Mouse (Mus musculus) mouse trophoblast stem cell (cell line): ENCODE data around the gene Slc5a10.

Experiments used
- in situ Hi-C, 2 experiments: fragments of 300-500 bp; cut with MseI, MboI; formaldehyde crosslinking; loops; 2 replicates in 1 of 2; 3 replicates in 1 of 2; pipeline ENCODE4 v1.15.1; 2025

The Slc5a10 gene

DNA sequence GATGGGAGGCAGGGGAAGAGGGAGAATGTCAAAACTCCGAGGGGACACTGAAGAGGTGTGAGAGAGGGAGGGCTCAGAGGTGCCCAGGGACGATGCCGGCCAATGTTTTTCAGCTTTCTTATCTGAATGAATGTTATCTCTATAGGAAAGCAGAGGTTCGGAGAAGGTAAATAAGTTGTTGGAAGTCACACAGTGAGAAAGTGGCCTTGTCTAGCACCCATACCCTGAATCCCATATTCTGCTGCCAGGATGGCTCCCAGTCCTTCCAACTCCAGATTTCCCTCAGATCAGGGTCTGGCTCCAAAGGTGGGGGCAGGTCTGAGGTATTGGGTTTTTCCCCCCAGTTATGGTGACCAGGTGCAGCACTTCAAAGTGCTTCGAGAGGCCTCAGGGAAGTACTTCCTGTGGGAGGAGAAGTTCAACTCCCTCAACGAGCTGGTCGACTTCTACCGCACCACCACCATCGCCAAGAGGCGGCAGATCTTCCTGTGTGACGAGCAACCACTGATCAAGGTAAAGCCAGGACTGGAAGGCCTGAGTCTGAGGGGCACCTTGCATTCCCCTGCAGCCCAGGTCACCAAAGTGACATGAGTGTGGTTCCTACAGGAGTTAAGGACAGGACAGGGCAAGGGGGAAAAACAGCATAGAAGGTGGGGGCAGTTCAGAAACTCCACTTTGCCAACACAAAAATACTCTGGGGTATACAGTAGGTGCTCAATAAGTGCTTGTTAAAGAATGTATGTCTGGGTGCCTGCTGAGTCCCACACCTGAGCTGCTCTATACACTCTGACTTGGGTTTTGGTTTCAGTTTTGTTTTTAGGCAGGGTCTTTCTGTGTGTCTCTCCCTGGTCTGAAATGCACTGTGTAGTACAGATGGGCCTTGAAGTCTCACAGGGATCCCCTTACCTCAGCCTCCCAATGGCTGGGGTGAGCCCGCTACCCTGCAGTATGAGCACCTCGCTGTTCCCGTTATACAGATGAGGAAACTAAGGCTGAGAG lies 50.8 kb downstream of the Slc5a10 start:
- in situ Hi-C loops = loop anchor here (5.0 kb wide), 1 partner anchor 48 kb away; no protein-coding TSS in a partner anchor

DNA sequence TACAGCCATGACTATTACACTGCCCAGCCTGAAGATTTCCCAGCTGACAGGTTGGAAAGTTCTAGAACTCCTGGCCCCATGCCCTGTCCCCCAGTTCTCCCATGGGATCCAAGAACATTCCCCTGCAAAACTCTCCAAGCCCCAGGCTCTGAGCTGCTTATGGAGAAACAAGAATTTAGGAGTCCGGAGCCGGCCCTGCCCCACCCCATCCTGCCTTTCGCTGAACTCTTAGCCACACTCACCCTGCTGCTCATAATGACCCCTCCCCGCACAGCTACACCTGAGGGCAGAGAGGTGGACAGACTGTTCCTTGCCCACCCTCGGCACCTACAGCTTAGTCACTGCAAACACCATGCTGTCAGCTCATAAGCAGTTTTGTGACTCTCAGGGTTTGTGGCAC lies 52.8 kb downstream of the Slc5a10 start:
- in situ Hi-C loops = loop anchor here in 1 of 2 experiments (5.0 kb wide), 1 partner anchor 50 kb away; no protein-coding TSS in a partner anchor

DNA sequence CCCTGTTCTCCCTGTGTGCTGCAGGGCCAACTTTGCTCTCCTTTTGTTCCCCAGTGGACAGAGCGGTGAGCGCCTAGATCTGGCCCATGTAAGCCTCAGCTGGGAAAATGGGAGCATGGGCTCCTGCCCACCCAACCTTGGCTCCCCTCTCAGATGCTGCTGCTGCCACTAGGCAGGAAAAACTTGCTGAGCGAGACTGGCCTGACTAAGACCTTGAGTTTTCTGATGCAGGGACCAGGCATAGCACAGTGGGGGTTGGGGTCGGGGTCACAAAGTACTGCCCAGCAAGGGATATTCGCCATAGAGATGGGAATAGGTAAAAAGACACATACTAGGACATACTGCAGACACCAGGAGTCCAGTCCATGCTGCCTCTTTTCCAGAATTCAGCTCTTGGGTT lies 53.4 kb downstream of the Slc5a10 start:
- in situ Hi-C loops = loop anchor here in 1 of 2 experiments (5.0 kb wide), 1 partner anchor 50 kb away; no protein-coding TSS in a partner anchor

DNA sequence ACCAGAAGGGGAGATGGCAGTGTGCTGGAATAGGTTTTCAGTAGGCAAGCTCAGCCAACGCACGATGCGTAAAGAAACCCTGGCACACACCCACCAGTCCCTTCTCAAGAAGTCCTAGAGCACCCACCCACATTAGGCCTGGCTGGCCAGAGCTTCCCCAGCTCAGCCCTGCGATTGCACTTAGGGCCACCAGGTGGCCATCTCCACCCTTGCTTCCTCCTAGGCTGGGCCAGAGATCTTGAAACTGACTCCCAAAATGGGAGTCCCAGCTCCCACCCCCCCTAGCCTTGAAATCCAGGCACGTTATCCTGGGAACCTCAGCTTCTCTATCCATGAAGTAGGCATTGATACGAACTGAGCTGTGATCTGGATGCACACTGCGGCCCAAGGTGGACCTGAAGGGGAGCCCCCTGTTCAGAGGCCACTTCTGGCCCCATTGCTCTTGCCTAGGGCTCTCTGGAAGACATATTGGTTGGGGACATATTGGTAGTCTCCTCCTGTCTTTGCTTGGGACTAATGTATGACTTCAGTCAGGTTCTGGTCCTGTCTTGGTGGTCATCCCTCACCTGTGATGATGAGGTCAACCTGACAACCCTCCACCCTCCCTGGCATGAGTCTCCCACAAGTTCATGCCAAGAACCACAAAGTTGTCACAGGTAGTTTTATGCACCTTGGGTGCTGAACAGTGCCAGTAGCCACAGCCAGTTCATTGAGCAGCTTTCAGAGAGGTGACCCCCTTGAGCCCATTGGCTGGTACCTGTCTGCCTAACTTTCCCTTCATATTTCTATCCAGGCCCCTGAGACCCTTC lies 54.4 kb downstream of the Slc5a10 start:
- in situ Hi-C loops = loop anchor here in 1 of 2 experiments (5.0 kb wide), 1 partner anchor 51 kb away; no protein-coding TSS in a partner anchor

DNA sequence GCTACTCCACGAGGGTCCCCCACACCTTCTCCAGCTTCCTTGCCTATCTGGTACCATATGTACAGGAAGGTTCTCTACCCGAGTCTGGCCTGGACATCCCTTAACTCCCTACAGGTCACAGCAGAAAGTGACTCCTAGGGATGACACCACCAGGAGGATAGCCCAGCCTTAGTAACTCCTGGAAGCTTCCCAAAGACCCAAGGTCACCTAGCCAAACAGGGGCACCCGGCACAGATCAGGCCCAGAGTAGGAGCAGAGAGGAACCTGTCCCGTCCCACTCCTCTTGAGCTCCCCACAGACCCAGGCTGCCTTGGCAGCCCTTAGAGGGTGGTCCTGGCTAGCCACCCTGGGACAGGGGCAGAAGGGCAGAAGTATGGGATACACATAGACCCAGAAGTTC lies 55.2 kb downstream of the Slc5a10 start:
- in situ Hi-C loops = loop anchor here in 1 of 2 experiments (5.0 kb wide), 1 partner anchor 52 kb away; no protein-coding TSS in a partner anchor

DNA sequence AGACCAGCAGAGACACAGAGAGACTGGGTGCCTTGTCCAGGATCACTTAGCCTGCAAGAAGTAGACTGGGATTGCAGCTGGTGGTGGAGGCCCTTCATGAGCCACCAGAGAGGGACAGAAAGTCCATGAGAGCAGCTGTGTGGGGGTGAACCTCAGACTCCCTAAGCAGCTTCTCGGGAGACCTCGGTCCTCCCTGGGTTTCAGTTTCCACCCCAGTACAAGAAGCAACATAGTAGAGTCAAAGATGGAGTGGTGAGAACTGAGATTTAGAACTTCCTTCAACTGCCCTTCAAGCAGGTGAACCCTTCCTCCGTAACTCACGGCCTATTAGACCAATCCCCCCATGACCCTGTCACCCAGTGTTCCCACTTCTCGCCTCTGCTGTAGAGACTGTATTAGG lies 58.4 kb downstream of the Slc5a10 start:
- in situ Hi-C loops = no loop called here

DNA sequence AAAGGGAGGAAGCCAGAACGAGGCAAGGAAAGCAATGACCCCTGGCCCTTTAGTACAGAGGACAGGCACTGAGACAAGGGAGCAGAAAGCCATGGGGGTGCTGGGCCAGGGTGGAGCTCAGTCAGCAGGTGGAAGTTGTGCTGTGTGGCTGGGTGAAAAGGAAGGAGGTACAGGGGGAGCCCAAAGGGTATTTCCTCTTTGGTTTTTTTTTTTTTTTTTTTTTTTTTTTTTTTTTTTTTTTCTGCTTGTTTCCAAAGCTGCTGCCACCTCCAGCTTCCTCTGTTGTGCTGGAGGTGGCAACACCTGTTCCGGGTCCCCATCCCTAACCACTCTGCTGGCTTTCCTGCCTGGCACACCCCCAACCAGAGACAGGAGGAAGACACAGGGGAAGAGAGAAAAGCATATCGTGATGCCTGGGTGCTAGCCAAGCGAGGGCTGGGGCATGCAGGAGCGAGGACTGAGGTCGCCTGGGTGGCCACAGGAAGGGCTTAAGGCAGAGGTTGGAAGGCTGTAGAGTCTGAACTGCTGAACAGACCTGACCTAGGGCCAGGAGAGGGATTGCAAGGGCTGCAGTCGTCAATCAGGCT lies 59.7 kb downstream of the Slc5a10 start:
- in situ Hi-C loops = no loop called here

DNA sequence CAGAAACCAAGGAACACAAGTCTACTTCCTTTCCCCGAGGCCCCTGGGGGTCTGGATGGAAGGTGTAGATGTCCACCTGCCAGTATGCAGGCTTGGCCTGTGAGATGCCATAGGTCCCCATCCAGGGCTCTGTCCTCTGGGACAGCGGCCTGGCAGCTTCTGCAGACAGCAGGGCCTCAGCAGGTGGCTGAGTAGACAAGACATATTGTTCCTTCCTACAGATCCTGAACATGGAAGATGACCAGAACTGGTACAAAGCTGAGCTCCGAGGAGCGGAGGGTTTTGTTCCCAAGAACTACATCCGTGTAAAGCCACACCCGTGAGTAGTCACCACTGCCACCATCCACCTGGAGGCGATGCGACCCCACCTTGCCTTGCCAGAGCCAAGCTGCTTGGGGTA lies 60.6 kb downstream of the Slc5a10 start:
- in situ Hi-C loops = no loop called here

DNA sequence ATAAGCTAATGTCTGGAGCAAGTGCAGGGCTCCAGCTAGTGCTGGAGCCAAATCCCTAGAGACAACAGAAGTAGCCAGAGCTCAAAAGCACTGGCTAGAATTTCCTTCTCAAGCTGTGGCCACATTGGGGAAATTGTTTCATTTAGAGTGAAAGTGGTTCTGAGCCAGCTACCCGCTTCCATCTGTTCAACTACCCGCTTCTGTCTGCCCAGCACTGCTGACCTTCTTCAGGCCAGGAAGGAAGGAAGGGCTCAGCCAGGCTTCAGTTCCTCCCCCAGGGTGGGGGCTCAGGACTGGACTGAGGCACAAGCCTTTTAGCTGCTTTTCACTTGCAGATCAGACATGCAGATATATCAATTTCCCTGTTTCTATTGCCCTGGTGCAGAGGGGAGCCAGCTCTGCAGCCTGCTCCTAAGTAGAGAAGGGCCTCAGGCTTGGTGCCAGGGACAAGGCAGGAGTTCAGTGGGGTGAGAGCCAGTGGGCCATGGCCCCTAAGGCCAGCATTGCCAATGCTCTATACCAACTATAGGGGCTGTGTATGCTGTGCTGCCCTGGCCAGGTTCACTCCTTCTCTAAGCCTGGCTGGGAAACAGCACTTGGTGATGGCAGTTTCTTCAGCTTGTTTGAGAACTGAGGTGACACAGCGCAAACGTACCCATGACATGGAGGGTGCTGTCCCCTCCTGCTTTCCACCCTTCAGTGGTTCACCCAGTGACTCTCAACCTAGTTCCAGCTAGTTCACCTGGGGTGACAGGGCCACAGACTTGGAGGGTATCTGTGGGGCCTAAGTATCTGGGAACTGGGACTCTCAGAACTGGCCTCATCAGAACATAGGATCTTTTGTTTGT lies 61.4 kb downstream of the Slc5a10 start:
- in situ Hi-C loops = no loop called here

DNA sequence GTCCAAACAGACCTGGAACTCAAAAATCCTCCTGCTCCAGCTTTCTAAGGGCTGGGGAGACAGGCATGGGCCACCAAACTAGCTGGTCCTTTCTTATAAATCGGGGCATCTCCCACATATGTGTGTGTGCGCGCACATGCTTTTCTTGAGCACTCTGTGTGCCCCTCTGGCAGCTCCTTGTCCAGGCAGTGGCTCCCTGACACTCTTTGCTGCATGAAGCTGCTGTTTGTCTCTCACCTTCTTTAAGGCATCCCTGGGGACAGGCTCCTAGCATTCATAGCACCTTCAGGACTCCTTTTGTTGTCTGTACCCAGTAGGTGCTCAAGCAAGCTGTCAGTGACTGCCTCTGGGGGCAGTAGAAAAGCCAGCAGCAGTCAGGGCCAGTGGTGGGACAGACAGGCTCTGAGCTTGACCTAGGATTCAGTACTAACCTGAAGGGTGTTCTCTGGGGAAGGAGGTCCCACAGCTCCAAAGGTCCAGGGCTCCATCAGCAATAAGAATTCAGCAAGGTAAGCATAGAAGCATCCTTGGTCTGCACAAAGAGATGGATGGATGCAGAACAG lies 62.2 kb downstream of the Slc5a10 start:
- in situ Hi-C loops = no loop called here

DNA sequence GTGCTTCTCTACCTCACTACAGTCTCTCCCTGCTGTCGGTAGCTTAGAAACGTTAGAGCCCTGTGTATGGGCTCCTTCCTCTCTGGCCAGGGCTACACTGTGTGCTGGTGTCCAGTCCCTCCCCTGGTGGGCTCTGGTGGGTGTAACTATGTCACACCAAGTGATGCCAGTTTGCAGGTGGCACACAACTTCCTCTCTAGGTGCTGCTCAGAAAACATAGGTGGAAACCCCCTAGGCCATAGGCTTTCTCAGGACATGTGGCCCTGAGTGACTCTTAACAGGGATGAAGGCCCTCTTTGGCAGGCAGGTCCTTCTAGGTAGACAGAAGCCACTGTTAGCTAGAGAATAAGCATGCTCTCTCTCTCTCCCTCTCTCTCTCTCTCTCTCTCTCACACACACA lies 63.2 kb downstream of the Slc5a10 start:
- in situ Hi-C loops = no loop called here

DNA sequence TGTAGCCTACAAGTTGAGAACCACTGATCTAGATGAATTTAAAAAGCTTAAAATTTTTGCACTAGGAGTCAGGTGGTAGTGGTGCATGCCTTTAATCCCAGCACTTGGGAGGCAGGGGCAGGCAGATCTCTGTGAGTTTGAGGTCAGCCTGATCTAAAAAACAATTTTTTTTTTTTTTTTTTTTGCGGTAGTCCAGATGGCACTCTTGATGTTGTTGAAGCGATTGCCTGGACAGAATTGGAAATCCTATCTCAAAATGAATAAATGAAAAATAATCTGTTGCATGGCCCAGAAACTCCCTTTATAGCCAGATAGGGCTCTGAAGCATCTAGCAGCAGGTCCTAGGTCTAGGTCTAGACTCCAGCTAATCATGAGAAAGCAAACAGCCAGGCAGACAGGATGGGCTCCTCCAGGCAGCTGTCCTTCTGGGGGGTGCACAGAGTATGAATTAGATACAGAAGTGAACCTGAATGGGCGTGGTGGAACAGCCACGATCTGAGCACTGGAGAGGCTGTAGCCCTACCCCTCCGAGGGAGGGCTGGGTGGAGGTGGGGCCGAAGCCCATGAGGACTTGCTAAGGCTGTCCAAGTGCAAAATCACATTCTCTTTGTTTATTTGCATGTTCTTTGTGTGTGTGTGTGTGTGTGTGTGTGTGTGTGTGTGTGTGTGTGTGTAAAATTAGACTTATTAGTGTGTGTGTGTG lies 64.3 kb downstream of the Slc5a10 start:
- in situ Hi-C loops = no loop called here

DNA sequence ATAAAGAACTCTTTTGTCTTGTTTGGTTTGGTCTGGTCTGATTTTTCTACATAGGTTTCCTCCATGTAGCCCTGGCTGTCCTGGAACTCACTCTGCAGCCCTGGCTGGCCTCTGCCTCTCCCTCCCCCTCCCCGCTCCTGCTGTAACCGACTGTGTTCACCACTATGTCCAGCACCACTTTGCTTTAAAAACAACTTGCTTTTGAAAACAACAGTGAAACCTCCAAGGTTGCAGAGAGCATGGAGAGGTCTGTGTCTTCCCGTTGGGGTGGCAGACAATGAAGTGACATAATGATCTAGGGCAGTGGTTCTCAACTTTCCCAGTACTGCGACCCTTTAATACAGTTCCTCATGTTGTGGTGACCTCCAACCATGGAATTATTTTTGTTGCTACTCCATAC lies 65.0 kb downstream of the Slc5a10 start:
- in situ Hi-C loops = no loop called here

DNA sequence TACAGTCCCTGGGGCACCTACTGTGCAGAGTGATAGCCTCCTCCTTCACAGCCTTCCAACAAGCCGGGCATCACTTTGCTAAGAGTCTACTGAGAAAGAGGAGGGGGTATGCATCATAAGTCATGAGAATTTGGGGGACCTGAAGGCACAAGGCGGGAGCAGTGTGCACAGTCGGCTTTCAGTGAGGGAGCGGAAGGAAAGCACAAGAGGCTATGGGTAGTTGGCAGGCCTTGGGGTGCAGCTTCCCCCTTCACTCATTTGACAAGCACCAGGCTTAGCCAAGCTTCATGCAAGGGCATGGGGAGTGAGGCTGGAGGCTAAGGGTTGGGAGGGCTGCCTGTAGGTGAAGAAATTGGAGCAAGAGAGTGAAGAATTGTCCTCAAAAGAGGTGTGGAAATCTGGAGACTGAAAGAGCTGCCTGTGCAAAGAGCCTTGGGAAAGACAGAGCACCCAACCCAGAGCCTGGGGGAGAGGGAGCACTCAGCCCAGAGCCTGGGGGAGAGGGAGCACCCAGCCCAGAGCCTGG lies 65.8 kb downstream of the Slc5a10 start:
- in situ Hi-C loops = no loop called here

DNA sequence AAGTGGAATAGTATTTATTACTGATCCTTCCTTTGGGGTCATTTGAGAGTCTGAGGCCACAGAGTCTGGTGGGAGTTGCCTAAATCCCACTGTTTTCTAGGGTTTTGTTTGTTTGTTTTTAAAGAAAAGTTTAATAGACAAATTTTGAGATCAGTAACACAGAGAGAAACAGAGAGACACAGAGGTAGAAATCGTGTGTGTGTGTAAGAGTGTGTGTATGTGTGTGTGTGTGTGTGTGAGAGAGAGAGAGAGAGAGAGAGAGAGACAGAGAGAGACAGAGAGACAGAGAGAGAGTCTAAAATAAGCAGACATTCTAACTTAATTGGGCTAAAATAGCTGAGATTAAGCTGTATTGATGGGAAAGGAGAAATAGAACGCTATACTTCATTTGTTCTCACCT lies 67.1 kb downstream of the Slc5a10 start:
- in situ Hi-C loops = no loop called here

DNA sequence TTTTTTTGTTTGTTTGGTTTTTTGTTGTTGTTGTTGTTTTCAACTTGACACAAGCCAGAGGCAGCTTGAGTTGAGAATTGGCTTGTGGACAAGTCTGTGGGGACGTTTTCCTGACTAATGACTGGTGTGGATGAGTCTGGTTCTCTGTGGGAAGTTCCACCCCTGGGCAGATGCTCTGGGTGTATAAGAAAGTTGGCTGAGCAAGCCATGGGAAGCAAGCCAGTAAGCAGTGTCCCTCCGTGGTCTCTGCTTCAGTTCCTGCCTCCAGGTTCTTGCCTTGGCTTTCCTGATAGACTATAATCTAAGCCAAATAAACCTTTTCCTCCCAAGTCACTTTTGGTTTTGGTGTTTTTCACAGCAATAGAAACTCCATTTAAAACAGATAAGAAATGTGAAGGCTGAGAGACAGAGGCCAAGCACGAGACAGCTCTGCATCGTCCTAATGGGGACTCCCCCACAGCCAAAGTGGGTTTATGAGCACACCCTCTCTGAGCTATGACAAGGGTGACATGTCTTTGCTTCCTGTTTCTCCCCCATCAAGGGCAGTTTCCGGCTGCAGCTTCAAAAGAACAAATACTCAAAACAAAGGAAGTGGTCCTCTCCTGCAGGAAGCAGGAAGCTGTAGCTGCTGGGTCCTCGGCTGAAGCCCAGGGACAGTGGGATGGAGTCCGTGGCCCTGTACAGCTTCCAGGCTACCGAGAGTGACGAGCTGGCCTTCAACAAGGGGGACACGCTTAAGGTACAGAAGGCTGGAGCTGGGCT lies 67.8 kb downstream of the Slc5a10 start, which contains the start of gene Grap:
Grap (plus strand) TSS at position 580 of the 762 bp plus-strand sequence.
- in situ Hi-C loops = no loop called here

DNA sequence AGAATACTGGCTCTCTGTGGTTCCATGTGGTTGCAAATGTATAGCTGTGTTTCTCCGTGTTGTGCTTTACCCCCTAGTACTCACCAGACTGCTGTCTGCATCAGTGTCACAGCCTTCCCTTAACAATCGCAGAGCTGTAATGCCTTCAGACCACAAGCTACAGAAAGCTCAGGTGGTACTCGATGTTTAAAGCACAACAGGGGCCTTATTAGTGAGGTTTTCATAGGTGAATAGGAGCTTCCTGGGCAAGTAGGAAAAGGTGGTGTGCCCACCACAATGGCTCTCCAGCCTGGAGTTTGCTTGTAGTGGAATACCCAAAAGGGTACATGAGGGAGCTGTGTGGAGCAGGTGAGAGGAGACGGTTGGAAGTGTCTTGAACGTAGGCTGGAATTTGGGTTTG lies 68.4 kb downstream of the Slc5a10 start:
- in situ Hi-C loops = no loop called here

DNA sequence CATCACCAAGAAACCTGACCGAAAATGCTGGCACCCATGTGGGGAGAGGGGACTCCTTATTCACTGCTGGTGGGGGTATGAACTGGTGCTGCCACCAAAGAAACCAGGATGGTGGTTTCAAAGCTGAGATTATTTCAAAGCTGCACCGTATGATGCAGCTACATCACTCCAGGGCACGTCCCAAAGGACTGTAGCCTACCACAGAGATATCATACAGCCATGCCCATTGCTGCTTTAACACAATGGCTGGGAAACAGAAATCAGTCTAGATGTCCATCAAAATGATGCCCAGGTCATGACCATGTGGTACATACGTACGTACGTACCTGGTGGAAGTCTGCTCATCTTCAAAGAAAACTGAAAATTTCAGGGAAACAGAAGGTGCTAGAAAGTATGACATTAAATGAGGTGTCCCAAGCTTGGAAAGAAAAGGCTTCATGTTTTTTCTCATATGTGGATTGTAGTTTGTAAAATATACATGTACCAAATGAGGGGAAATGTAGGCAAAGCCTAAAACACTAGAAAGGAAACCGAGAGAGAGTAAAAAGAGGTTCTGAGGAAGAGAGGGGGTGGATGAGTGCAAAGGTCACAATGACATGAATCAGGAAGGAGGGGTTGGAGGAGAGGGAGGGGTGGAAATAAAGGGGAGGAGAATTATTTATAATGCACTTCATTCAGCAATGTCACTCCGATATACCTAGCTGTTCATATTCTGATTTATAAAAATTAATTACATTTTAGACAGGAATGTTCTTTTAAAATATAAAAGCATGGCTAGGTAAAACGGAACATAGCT lies 70.0 kb downstream of the Slc5a10 start:
- in situ Hi-C loops = no loop called here
